Mouse (Mus musculus): ENCODE measurements at regions not wholly inside any gene's neighbourhood (a gene's known extent, or its start where the extent isn't known, plus 50 kb on each side); places are given as distances from the start of the nearest gene placed in this dataset.

- TF ChIP-seq CTCF (IDR thresholded peaks at IDR 0.05; ENCODE audit: low read depth, low read length), result no peak
- no peak for TF ChIP-seq TAL1 (conservative IDR thresholded peaks at IDR 0.05; ENCODE audit: low read depth, low read length)
- no peak for TF ChIP-seq GATA1 (IDR thresholded peaks at IDR 0.05; ENCODE audit: borderline replicate concordance, low read length)
- TF ChIP-seq POLR2AphosphoS5 (IDR thresholded peaks at IDR 0.05; ENCODE audit: insufficient replicate concordance, low read depth, low read length), result no peak
- no peak for TF ChIP-seq GATA2 (IDR thresholded peaks at IDR 0.05; ENCODE audit: borderline replicate concordance, low read depth, low read length)
These were observed 84.5 kb upstream of the Map3k1 start for GRCm38 (mm10) chr13:111893221-111893713.

Measured in G1E (cell line).